Mouse (Mus musculus) heart, adult 2 months (tissue): Measurements from ENCODE around the gene Aldh3a2.

Source experiments
- CTCF ChIP-seq: fragments of 200-600 bp; IDR thresholded peaks from 2 replicates; pipeline ENCODE4 v1.8.1; 2022; ENCODE audit warnings: antibody characterized with exemption, mild to moderate bottlenecking, moderate library complexity
- POLR2A ChIP-seq: fragments of 200-500 bp; IDR thresholded peaks from 2 replicates; pipeline ENCODE4 v1.6.1; 2011; ENCODE audit warnings: mild to moderate bottlenecking, low read depth, low read length, control low read depth; ENCODE audit not compliant: insufficient read depth

DNA sequence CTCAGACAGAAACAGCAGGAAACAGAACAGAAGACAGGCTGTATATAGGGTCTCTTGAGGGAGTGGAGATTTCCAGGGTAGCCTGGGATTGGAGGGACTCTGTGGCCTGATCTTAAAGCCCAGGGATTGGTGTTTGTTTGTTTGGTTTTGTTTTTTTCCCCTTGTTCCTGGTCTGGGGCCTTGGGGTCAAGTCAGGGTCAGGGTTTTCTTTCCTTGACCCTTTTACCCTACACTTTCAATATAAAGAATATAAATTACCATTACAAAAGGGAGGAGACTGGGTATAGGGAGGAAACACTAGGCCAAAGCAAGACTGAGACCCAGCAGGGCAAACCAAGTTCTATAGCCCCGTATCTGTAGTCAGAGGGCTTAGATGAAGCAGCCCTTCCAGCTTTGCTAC, 29.3 kb upstream of the Aldh3a2 start:
- TF ChIP-seq CTCF (no peak), POLR2A (no peak)
